Mouse (Mus musculus) midbrain, embryonic 14.5 days (tissue): ENCODE measurements around the gene Pxk. TPM values are rescaled to one million over a fixed set of nuclear protein-coding genes. Genes with fewer than 3 reads are reported as not detected.
"Not testable (repeated sequence)": the region's sequence is repeated elsewhere in the genome, so short reads cannot be mapped to it uniquely, and the experiment has no call there.

Source experiments
- ATAC-seq: fragments of 200-750 bp; cut with Nextera tagmentation; 2 replicates; pipeline ENCODE4 v1.8.0; 2017; ENCODE audit warnings: moderate number of reproducible peaks, moderate library complexity; ENCODE audit not compliant: low FRiP score, low TSS enrichment
- DNase-seq: peaks from one replicate; pipeline ENCODE4 v3.0.0-alpha.2; 2015
- H3K27ac ChIP-seq: fragments of 300-500 bp; sonication (generic); replicated peaks from 2 replicates; pipeline ENCODE4 v1.5.1; 2014; ENCODE audit warnings: mild to moderate bottlenecking, low read depth, low read length, moderate library complexity
- H3K27me3 ChIP-seq: fragments of 300-500 bp; sonication (generic); 2 replicates; pipeline ENCODE4 v1.6.1; 2014; ENCODE audit warnings: low read length, control low read depth, mixed read lengths; ENCODE audit not compliant: control insufficient read depth, insufficient read depth
- H3K36me3 ChIP-seq: fragments of 300-500 bp; sonication (generic); 2 replicates; pipeline ENCODE4 v1.6.1; 2014; ENCODE audit warnings: low read length, control low read depth; ENCODE audit not compliant: control insufficient read depth, insufficient read depth
- H3K4me1 ChIP-seq: fragments of 300-500 bp; sonication (generic); 2 replicates; pipeline ENCODE4 v1.6.1; 2014; ENCODE audit warnings: mild to moderate bottlenecking, antibody characterized with exemption, low read length, control low read depth; ENCODE audit not compliant: control insufficient read depth, insufficient read depth
- H3K4me2 ChIP-seq: fragments of 300-500 bp; sonication (generic); 2 replicates; pipeline ENCODE4 v1.6.1; 2014; ENCODE audit warnings: mild to moderate bottlenecking, low read length, moderate library complexity
- H3K4me3 ChIP-seq: fragments of 300-500 bp; sonication (generic); replicated peaks from 2 replicates; pipeline ENCODE4 v1.5.1; 2014; ENCODE audit warnings: low read depth, low read length
- H3K9ac ChIP-seq: fragments of 300-500 bp; sonication (generic); replicated peaks from 2 replicates; pipeline ENCODE4 v1.6.1; 2014; ENCODE audit warnings: mild to moderate bottlenecking, low read length, moderate library complexity
- H3K9me3 ChIP-seq: fragments of 300-500 bp; sonication (generic); 2 replicates; pipeline ENCODE4 v1.6.1; 2016; ENCODE audit warnings: low read length, control low read depth, mixed read lengths; ENCODE audit not compliant: control insufficient read depth
- WGBS: fragments of 180-500 bp; shearing (Covaris S2); extraction: QIAGEN DNeasy Blood & Tissue Kit; methylation state at CpG from one replicate; pipeline ENCODE4 v1.1.7; 2014; 5-methylcytosine and 5-hydroxymethylcytosine counted together
- polyA plus RNA-seq: library from polyadenylated mRNA; unstranded; fragments of >200 nt; fragmentation: Nextera tagmentation; extraction: Ambion mirVana; gene quantifications from 2 replicates; pipeline ENCODE4 v1.2.1, GENCODE M21; 2014

The Pxk gene
- polyA plus RNA-seq, 1 experiment from 2014 or later = 57.1 TPM

GRCm38 (mm10) chr14:8123611-8124010 lies 25.6 kb downstream of the Pxk start:
- not testable (repeated sequence) for ATAC-seq, H3K9me3 ChIP-seq, H3K27ac ChIP-seq, DNase-seq, H3K4me1 ChIP-seq, H3K4me3 ChIP-seq, H3K4me2 ChIP-seq, H3K9ac ChIP-seq, H3K27me3 ChIP-seq
- H3K36me3 ChIP-seq = peaks cover 47% of the 10 kb centered on the region
- 90% methylated on average over 10 of the region's 10 CpGs for WGBS

GRCm38 (mm10) chr14:8124046-8124881 lies 26.3 kb downstream of the Pxk start:
- H3K4me1 ChIP-seq = no peaks in the 10 kb centered on the region
- DNase-seq (no peak), ATAC-seq (no peak)
- no peak overlapping the region for H3K4me3 ChIP-seq
- peaks cover 47% of the 10 kb centered on the region for H3K36me3 ChIP-seq
- H3K9me3 ChIP-seq = no peaks in the 10 kb centered on the region
- H3K4me2 ChIP-seq = no peak overlapping the region
- H3K27ac ChIP-seq = no peak overlapping the region
- WGBS = 91% methylated on average over 7 of the region's 7 CpGs
- no peak overlapping the region for H3K9ac ChIP-seq
- no peaks in the 10 kb centered on the region for H3K27me3 ChIP-seq

GRCm38 (mm10) chr14:8127971-8128370 lies 30.0 kb downstream of the Pxk start:
- H3K9me3 ChIP-seq = no peaks in the 10 kb centered on the region
- H3K9ac ChIP-seq = no peak overlapping the region
- H3K4me3 ChIP-seq = no peak overlapping the region
- H3K27ac ChIP-seq = no peak overlapping the region
- DNase-seq (no peak), ATAC-seq (no peak)
- no peaks in the 10 kb centered on the region for H3K27me3 ChIP-seq
- 77% methylated on average over 5 of the region's 5 CpGs for WGBS
- peaks cover 41% of the 10 kb centered on the region for H3K36me3 ChIP-seq
- no peaks in the 10 kb centered on the region for H3K4me1 ChIP-seq
- H3K4me2 ChIP-seq = no peak overlapping the region

- Histone ChIP-seq H3K4me2 (no peak overlapping the region), H3K27ac (no peak overlapping the region), H3K9me3 (no peaks in the 10 kb centered on the region), H3K27me3 (no peaks in the 10 kb centered on the region), H3K9ac (no peak overlapping the region), H3K4me1 (no peaks in the 10 kb centered on the region), H3K36me3 (peaks cover 33% of the 10 kb centered on the region), H3K4me3 (no peak overlapping the region)
- no peak for ATAC-seq
- DNase-seq = no peak
- 87% methylated on average over 8 of the region's 8 CpGs for WGBS
Measured at GRCm38 (mm10) chr14:8132789-8133188, 34.8 kb downstream of the Pxk start.

GRCm38 (mm10) chr14:8134234-8134633 lies 36.2 kb downstream of the Pxk start:
- Histone ChIP-seq H3K4me3 (no peak overlapping the region), H3K9ac (no peak overlapping the region), H3K9me3 (no peaks in the 10 kb centered on the region), H3K4me2 (no peak overlapping the region), H3K27ac (no peak overlapping the region), H3K4me1 (no peaks in the 10 kb centered on the region), H3K36me3 (peaks cover 46% of the 10 kb centered on the region), H3K27me3 (no peaks in the 10 kb centered on the region)
- DNase-seq = no peak
- ATAC-seq = no peak
- WGBS = 72% methylated on average over 2 of the region's 2 CpGs

- Histone ChIP-seq H3K36me3 (peaks cover 55% of the 10 kb centered on the region), H3K27me3 (no peaks in the 10 kb centered on the region), H3K9me3 (no peaks in the 10 kb centered on the region), H3K27ac (no peak overlapping the region), H3K4me3 (no peak overlapping the region), H3K9ac (no peak overlapping the region), H3K4me1 (no peaks in the 10 kb centered on the region), H3K4me2 (no peak overlapping the region)
- ATAC-seq (no peak), DNase-seq (no peak)
- 85% methylated on average over 3 of the region's 3 CpGs for WGBS
Measured at GRCm38 (mm10) chr14:8135130-8135529, 37.1 kb downstream of the Pxk start.

GRCm38 (mm10) chr14:8139724-8140710 lies 42.0 kb downstream of the Pxk start:
- 0 out of 2 replicates have a peak overlapping the region, but pooled peaks have one; percentile 41 for H3K27ac ChIP-seq
- H3K4me3 ChIP-seq = no peak overlapping the region
- peaks cover 81% of the 10 kb centered on the region for H3K36me3 ChIP-seq
- ATAC-seq = no peak; the same call in 1 of the 2 replicates
- H3K4me1 ChIP-seq = no peaks in the 10 kb centered on the region
- H3K9ac ChIP-seq = 0 out of 2 replicates have a peak overlapping the region, but pooled peaks have one; percentile 6
- no peaks in the 10 kb centered on the region for H3K9me3 ChIP-seq
- H3K27me3 ChIP-seq = no peaks in the 10 kb centered on the region
- H3K4me2 ChIP-seq = no peak overlapping the region
- WGBS = 31% methylated on average over 23 of the region's 23 CpGs
- DNase-seq = peak; percentile 31

GRCm38 (mm10) chr14:8141131-8141530 lies 43.1 kb downstream of the Pxk start:
- no peak for ATAC-seq
- Histone ChIP-seq H3K4me1 (no peaks in the 10 kb centered on the region), H3K27me3 (no peaks in the 10 kb centered on the region), H3K4me2 (no peak overlapping the region), H3K9ac (no peak overlapping the region), H3K4me3 (no peak overlapping the region), H3K36me3 (peaks cover 81% of the 10 kb centered on the region), H3K27ac (no peak overlapping the region), H3K9me3 (no peaks in the 10 kb centered on the region)
- 53% methylated on average over 2 of the region's 2 CpGs for WGBS
- DNase-seq = no peak
